Comparison of ENCODE assay signal across 8 mouse cellular contexts in genomic region chr2:39225331-39226018, GRCm38 (mm10). TPM values are rescaled to one million over a fixed set of nuclear protein-coding genes. Genes with fewer than 3 reads are reported as not detected.
DNase-seq lines count a peak whose midpoint lies in the region; ATAC-seq and TF ChIP-seq lines count a peak whose summit lies in the region.
"Not testable (repeated sequence)": the region's sequence is repeated elsewhere in the genome, so short reads cannot be mapped to it uniquely, and the experiment has no call there.

No protein-coding gene starts in this region.

- not testable (repeated sequence) for H3K27me3 ChIP-seq in E14TG2a.4 (ENCODE audit: insufficient read depth, low read length); forebrain, embryonic 15.5 days; hindbrain, embryonic 12.5 days; stomach, embryonic 14.5 days (ENCODE audit: control insufficient read depth, insufficient read depth, low read length)

- not testable (repeated sequence) for TF ChIP-seq POLR2A in lung, adult 2 months (IDR thresholded peaks at IDR 0.05; ENCODE audit: borderline replicate concordance, extremely low read depth, low read depth, low read length)

- H3K9me3 ChIP-seq in E14TG2a.4 (ENCODE audit: low read length); forebrain, embryonic 15.5 days; hindbrain, embryonic 12.5 days (replicated peaks); stomach, embryonic 14.5 days (ENCODE audit: control insufficient read depth, low read depth, low read length): not testable (repeated sequence)

- not testable (repeated sequence) for H3K36me3 ChIP-seq in E14TG2a.4 (ENCODE audit: insufficient read depth, low read length); forebrain, embryonic 15.5 days; hindbrain, embryonic 12.5 days; stomach, embryonic 14.5 days (ENCODE audit: control insufficient read depth, insufficient read depth, low read length)

- H3K4me3 ChIP-seq in E14TG2a.4 (replicated peaks; ENCODE audit: low read length), result peak overlapping the region; percentile 96
- H3K4me3 ChIP-seq in forebrain, embryonic 15.5 days, result peak overlapping the region; percentile 95
- H3K4me3 ChIP-seq in hindbrain, embryonic 12.5 days, result peak overlapping the region; percentile 81
- peak overlapping the region; percentile 86 for H3K4me3 ChIP-seq in lung, adult 2 months (replicated peaks; ENCODE audit: extremely low read depth, low read depth, low read length)
- H3K4me3 ChIP-seq in stomach, embryonic 14.5 days (ENCODE audit: low read depth, low read length), result peak overlapping the region; percentile 68

- peak; percentile 31 for DNase-seq in c-Kit-positive CD71-positive TER-119-positive erythroid progenitor cells, embryonic 14.5 days (ENCODE audit: low spot score)
- DNase-seq in layer of hippocampus, adult 9-10 months (ENCODE audit: low spot score), result peak; percentile 22
- DNase-seq in lung, adult 2 months, result not testable (repeated sequence)
- DNase-seq in natural killer cell, adult 2 months (ENCODE audit: low spot score in 2 of 2), result peak; percentile 27 to 30

- peak; percentile 42 for ATAC-seq in forebrain, embryonic 15.5 days (replicated peaks)
- ATAC-seq in hindbrain, embryonic 12.5 days (ENCODE audit: low FRiP score), result peak; percentile 67
- ATAC-seq in stomach, embryonic 14.5 days (ENCODE audit: insufficient number of reproducible peaks, insufficient read depth, low FRiP score, low read depth), result peak; percentile 43; the same call in 1 of the 2 replicates

- H3K4me1 ChIP-seq in E14TG2a.4 (replicated peaks; ENCODE audit: low read depth, low read length), result peaks cover 53% of the 10 kb centered on the region
- H3K4me1 ChIP-seq in forebrain, embryonic 15.5 days, result peaks cover 27% of the 10 kb centered on the region
- H3K4me1 ChIP-seq in hindbrain, embryonic 12.5 days, result peaks cover 12% of the 10 kb centered on the region
- H3K4me1 ChIP-seq in lung, adult 2 months (ENCODE audit: control insufficient read depth, insufficient read depth, low read length); stomach, embryonic 14.5 days (ENCODE audit: control insufficient read depth, insufficient read depth, low read length): not testable (repeated sequence)

- peak overlapping the region; percentile 52 for H3K4me2 ChIP-seq in forebrain, embryonic 15.5 days (replicated peaks)
- peak overlapping the region; percentile 71 for H3K4me2 ChIP-seq in hindbrain, embryonic 12.5 days (replicated peaks)
- H3K4me2 ChIP-seq in stomach, embryonic 14.5 days (replicated peaks; ENCODE audit: low read depth, low read length), result peak overlapping the region; percentile 59

- peak overlapping the region; percentile 96 for H3K27ac ChIP-seq in forebrain, embryonic 15.5 days (replicated peaks)
- peak overlapping the region; percentile 94 for H3K27ac ChIP-seq in hindbrain, embryonic 12.5 days
- peak overlapping the region; percentile 93 for H3K27ac ChIP-seq in stomach, embryonic 14.5 days (ENCODE audit: low read length)

- TF ChIP-seq CTCF in E14TG2a.4 (conservative IDR thresholded peaks at IDR 0.05; ENCODE audit: low read length); lung, adult 2 months (IDR thresholded peaks at IDR 0.05; ENCODE audit: insufficient read depth, low read length): not testable (repeated sequence)

- WGBS in forebrain, embryonic 15.5 days, result 4% methylated on average over 34 of the region's 36 CpGs
- WGBS in hindbrain, embryonic 12.5 days, result 6% methylated on average over 32 of the region's 36 CpGs
- 2% methylated on average over 36 of the region's 36 CpGs for WGBS in lung, adult 2 months
- 3% methylated on average over 29 of the region's 36 CpGs for WGBS in stomach, embryonic 14.5 days

- peak overlapping the region; percentile 92 for H3K9ac ChIP-seq in forebrain, embryonic 15.5 days (replicated peaks)
- peak overlapping the region; percentile 84 for H3K9ac ChIP-seq in hindbrain, embryonic 12.5 days
- H3K9ac ChIP-seq in stomach, embryonic 14.5 days (replicated peaks; ENCODE audit: low read depth, low read length), result peak overlapping the region; percentile 82

RNA-seq across cellular contexts. Expression of gene Ppp6c, which starts 0.8 kb away (rescaled TPM):
- 74.9 and 75.7 TPM in 2 replicates for polyA plus RNA-seq in forebrain, embryonic 15.5 days (2015; fragmentation: Nextera tagmentation; extraction: Ambion mirVana)
- 80.7 and 87.9 TPM in 2 replicates for polyA plus RNA-seq in hindbrain, embryonic 12.5 days (2016; fragmentation: Nextera tagmentation; extraction: Ambion mirVana)
- 17.3 and 24.1 TPM in 2 replicates for polyA plus RNA-seq in lung, adult 2 months (2012; rRNA removed)
- 70.4 and 82.7 TPM in 2 replicates for polyA plus RNA-seq in stomach, embryonic 14.5 days (2014; fragmentation: Nextera tagmentation; extraction: Ambion mirVana)

RNA-seq across cellular contexts. Expression of gene Scai, which starts 34.9 kb away (rescaled TPM):
- 17.5 and 19.6 TPM in 2 replicates for polyA plus RNA-seq in forebrain, embryonic 15.5 days (2015; fragmentation: Nextera tagmentation; extraction: Ambion mirVana)
- 18.7 and 18.9 TPM in 2 replicates for polyA plus RNA-seq in hindbrain, embryonic 12.5 days (2016; fragmentation: Nextera tagmentation; extraction: Ambion mirVana)
- polyA plus RNA-seq in lung, adult 2 months (2012; rRNA removed), result 0.61 and 2.4 TPM in 2 replicates
- polyA plus RNA-seq in stomach, embryonic 14.5 days (2014; fragmentation: Nextera tagmentation; extraction: Ambion mirVana), result 12.1 and 16.6 TPM in 2 replicates
